Mouse (Mus musculus) adrenal gland, adult 10 weeks (tissue): ENCODE results near the gene Ajap1. TPM values are rescaled to one million over a fixed set of nuclear protein-coding genes. Genes with fewer than 3 reads are reported as not detected.

ENCODE experiments used
- polyA plus RNA-seq: library from polyadenylated mRNA; stranded (reverse); fragments of 350-450 nt; fragmentation: Illumina TruSeq; extraction: RNeasy Lipid Tissue Mini Kit (QIAGEN cat#74804); gene quantifications from one replicate; pipeline ENCODE4 v1.2.3, GENCODE M21; 2014; ENCODE audit warnings: low read depth, low replicate concordance

Gene Ajap1
- 0.52 TPM for polyA plus RNA-seq

GRCm38 (mm10) chr4:153482459-153483338 is at the start of gene Ajap1:
Gene Ajap1, minus strand, starts transcription at chr4:153482811.

